Mouse (Mus musculus) embryonic fibroblast, embryonic 13.5 days (primary cell): ENCODE measurements at regions not wholly inside any gene's neighbourhood (a gene's known extent, or its start where the extent isn't known, plus 50 kb on each side); places are given as distances from the start of the nearest gene placed in this dataset.

Experiments
- H3K27ac ChIP-seq: 2 replicates; pipeline ENCODE4 v1.5.1; 2012; ENCODE audit warnings: low read length, control low read depth, inconsistent platforms; ENCODE audit not compliant: insufficient read depth
- H3K4me1 ChIP-seq: 2 replicates; pipeline ENCODE4 v1.6.1; 2011; ENCODE audit warnings: low read length; ENCODE audit not compliant: control insufficient read depth, insufficient read depth
- H3K4me3 ChIP-seq: 2 replicates; pipeline ENCODE4 v1.5.1; 2011; ENCODE audit warnings: mild to moderate bottlenecking, control low read depth, low read length; ENCODE audit not compliant: insufficient read depth
- CTCF ChIP-seq: IDR thresholded peaks from 2 replicates; pipeline ENCODE4 v1.5.1; 2011; ENCODE audit warnings: mild to moderate bottlenecking, control low read depth, low read length, moderate library complexity, borderline replicate concordance; ENCODE audit not compliant: insufficient read depth
- POLR2A ChIP-seq: IDR thresholded peaks from 2 replicates; pipeline ENCODE4 v1.6.1; 2011; ENCODE audit warnings: low read depth, mild to moderate bottlenecking, control low read depth, low read length, moderate library complexity

- Histone ChIP-seq H3K4me3 (no peak overlapping the region), H3K27ac (no peak overlapping the region), H3K4me1 (no peaks in the 10 kb centered on the region)
- TF ChIP-seq CTCF (no peak), POLR2A (no peak)
Observed at GRCm38 (mm10) chr17:51631574-51631973, 201.5 kb downstream of the Satb1 start.

GRCm38 (mm10) chr17:51620528-51620927 lies 212.6 kb downstream of the Satb1 start:
- Histone ChIP-seq H3K4me1 (no peaks in the 10 kb centered on the region), H3K27ac (no peak overlapping the region), H3K4me3 (no peak overlapping the region)
- no peak for TF ChIP-seq CTCF
- TF ChIP-seq POLR2A: no peak

DNA sequence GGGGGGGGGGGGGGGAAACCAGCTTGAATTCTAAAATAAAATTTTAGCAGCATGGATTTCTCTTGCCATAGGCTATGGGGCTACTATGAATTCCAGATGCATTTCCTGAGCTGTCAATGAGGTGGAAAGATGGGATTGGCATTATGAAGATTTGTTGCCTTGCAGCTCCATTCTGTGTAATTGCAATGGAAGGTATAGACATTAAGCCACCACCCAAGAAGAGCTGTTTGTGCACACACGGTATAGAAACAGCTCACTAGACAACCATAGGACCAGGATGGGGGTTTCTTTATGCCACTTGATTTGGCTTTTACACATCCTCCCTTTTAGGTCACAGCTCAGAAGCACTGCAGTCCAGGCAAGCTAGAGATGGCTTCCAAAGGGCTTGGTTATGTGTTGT lies 247.8 kb downstream of the Satb1 start:
- Histone ChIP-seq H3K4me1 (peaks cover 14% of the 10 kb centered on the region), H3K27ac (no peak overlapping the region), H3K4me3 (no peak overlapping the region)
- no peak for TF ChIP-seq CTCF
- no peak for TF ChIP-seq POLR2A

- TF ChIP-seq POLR2A: no peak
- no peak for TF ChIP-seq CTCF
- Histone ChIP-seq H3K27ac (peak overlapping the region; percentile 34), H3K4me3 (no peak overlapping the region), H3K4me1 (peaks cover 14% of the 10 kb centered on the region)
Observed at GRCm38 (mm10) chr17:51583984-51584880, 248.9 kb downstream of the Satb1 start.

GRCm38 (mm10) chr17:51583277-51583676 lies 249.8 kb downstream of the Satb1 start:
- H3K27ac ChIP-seq: 0 out of 2 replicates have a peak overlapping the region, but pooled peaks have one; percentile 2
- no peak overlapping the region for H3K4me3 ChIP-seq
- peaks cover 14% of the 10 kb centered on the region for H3K4me1 ChIP-seq
- no peak for TF ChIP-seq POLR2A
- no peak for TF ChIP-seq CTCF

DNA sequence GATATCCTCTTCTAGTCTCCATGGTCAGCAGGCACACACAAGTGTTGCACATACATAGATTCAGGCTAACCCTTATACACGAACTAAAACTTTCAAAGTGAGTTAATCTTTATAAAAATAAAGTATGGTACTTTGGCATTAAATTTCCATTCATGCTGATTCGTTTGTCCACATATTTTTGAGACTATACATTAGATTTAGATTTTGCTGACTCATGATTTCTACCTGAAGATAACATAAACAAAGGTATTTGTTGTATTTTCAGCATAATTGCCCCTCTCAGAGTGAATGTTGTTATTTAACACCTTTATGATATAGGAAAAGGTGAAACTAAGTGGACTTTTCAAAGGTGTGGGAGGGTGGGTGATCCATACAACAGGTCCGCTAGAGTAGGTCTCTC lies 277.2 kb downstream of the Satb1 start:
- TF ChIP-seq CTCF: no peak
- no peak for TF ChIP-seq POLR2A
- H3K27ac ChIP-seq: no peak overlapping the region
- H3K4me1 ChIP-seq: no peaks in the 10 kb centered on the region
- H3K4me3 ChIP-seq: no peak overlapping the region

- TF ChIP-seq CTCF (no peak), POLR2A (no peak)
- no peak overlapping the region for H3K4me3 ChIP-seq
- H3K4me1 ChIP-seq: no peaks in the 10 kb centered on the region
- no peak overlapping the region for H3K27ac ChIP-seq
Observed at GRCm38 (mm10) chr17:51554446-51554845, 278.6 kb downstream of the Satb1 start.

DNA sequence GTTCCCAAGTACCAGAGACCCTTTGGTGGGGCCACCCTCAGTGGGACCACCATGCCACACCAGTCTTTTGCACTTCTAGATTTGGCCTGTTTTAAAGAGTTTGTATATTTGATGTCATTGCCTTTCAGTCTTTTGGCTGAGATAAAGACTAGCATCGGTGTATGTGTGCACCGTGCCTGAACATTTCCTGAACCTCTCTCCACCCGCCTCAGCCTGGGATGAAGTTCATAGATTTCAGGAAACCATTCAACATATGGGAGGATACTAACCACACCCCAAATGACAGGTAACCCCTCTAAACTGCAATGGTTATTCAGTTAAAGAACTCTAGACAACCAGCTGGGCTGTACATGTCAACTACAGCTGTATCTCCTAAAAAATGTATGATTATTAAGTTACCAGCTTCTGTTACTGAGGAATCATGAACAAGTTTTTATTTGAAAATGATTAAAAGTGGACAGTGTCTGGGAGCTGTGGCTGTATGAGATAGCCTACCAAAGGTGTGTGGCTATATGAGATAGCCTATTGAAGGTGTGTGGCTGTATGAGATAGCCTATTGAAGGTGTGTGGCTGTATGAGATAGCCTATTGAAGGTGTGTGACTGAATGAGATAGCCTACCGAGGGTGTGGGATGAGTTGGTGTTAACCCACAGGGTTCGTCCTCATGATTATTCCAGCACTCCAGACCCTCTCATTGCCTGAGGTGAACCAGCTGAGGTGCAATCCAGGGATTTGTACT lies 280.6 kb downstream of the Satb1 start:
- Histone ChIP-seq H3K4me3 (no peak overlapping the region), H3K27ac (no peak overlapping the region), H3K4me1 (no peaks in the 10 kb centered on the region)
- no peak for TF ChIP-seq CTCF
- TF ChIP-seq POLR2A: no peak

DNA sequence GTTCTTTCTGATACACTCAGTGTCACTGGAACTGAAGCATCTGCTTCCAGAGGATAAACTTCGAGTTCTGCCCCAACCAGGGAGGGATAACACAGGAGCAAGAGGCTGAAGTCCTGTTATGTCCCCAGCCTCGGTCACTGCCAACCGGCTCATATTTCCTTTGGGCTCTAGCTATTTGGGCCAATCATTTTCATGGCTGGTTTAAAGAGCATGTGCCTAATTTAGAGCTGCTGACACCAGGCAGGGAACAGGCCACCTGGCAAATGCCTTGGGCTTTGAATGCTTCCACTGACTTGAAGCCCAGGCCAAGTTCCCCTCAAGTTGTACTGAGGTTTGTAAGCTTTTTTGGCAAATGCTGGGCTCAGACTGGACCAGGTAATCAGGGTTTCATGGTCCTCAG lies 286.1 kb downstream of the Satb1 start:
- Histone ChIP-seq H3K4me3 (no peak overlapping the region), H3K27ac (no peak overlapping the region), H3K4me1 (no peaks in the 10 kb centered on the region)
- TF ChIP-seq CTCF (no peak), POLR2A (no peak)

- no peak overlapping the region for H3K27ac ChIP-seq
- TF ChIP-seq CTCF: no peak
- TF ChIP-seq POLR2A: no peak
- no peaks in the 10 kb centered on the region for H3K4me1 ChIP-seq
- H3K4me3 ChIP-seq: no peak overlapping the region
Observed at GRCm38 (mm10) chr17:51542544-51542943, 290.5 kb downstream of the Satb1 start.
